Mouse (Mus musculus) hindlimb bud, embryonic 11.5 days (tissue): ENCODE data around the gene Sp140.
"Not testable (repeated sequence)": the region's sequence is repeated elsewhere in the genome, so short reads cannot be mapped to it uniquely, and the experiment has no call there.

Experiments used
- DNase-seq: peaks from one replicate; pipeline ENCODE4 v3.0.0-alpha.2; 2012; ENCODE audit warnings: low read depth, low spot score; ENCODE audit errors: extremely low spot score

Sp140 gene

DNA sequence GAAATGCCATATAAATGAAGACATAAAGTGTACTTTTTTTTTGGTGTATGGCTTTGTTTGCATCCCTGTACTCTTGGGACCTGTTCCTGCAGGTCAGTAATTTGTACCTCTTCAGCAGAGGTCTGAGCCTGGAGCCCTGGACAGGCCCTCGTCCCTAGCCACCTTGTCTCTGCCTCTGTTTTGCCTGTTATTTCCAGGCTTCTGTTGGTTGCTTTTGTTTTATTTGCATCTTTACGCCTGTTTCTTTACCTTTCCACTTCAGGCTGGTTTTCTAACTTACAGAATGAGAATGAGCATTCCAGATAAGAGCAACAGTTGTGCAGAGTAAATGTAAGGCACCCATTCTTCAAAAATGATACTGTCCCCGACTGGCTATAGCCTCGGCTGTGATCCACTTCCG is at the start of gene Sp140:
Gene Sp140 (plus strand): TSS at position 301 of the 400 bp plus-strand sequence.
- DNase-seq: not testable (repeated sequence)

- DNase-seq: not testable (repeated sequence)
Measured at GRCm38 (mm10) chr1:85555261-85555660, 44.9 kb upstream of the Sp140 start.

DNA sequence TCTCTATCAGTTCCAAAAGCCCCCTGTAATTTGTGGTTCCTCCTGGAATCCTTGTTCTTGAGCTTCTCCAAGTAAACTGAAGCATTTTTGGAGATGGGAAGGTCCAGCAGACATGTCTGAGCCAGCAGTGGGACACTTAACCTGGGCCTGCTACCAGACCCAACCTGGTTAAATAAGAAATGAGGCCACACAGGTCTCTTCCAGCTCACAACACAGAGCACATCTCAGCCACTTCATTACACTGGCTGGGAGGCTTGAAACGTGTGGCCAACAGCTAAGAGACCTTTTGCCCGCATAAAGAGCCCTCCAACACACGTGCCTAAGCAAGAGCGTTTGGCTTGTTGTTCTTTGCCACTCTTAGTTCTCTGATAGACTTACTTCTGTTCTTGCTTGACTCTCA is 26.6 kb upstream of the Sp140 start:
- DNase-seq: not testable (repeated sequence)

GRCm38 (mm10) chr1:85575376-85575775 is 24.8 kb upstream of the Sp140 start, which contains the start of gene G530012D18Rik:
G530012D18Rik (plus strand) TSS chr1:85575676.
- not testable (repeated sequence) for DNase-seq

DNA sequence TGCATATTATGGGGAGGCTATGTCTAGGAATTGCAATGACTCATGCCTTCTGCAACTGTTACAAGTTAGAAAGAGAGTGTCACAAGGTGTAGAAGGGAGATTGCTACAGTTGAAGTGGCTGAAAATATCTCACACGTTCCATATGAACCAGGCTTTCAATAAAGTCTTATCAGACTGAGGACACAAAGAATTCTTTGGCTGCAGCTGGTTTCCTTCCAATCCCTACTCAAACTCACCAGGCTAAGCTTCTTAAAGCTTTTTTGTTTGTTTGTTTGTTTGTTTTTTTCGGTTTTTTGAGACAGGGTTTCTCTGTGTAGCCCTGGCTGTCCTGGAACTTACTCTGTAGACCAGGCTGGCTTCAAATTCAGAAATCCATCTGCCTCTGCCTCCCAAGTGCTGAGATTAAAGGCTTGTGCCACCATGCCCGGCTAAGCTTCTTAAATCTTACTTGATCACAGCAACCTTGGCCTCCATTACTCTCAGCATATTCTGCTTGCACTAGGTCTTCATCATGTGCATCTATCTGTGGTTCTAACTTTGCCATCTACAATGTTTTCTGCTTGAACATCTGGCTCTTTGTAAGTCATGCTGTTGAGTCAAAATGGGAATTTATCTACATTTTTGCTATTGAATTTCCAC is 21.7 kb upstream of the Sp140 start:
- DNase-seq: not testable (repeated sequence)

- DNase-seq: not testable (repeated sequence)
Measured at GRCm38 (mm10) chr1:85579199-85580147, 20.7 kb upstream of the Sp140 start.

GRCm38 (mm10) chr1:85580148-85580534 is 20.0 kb upstream of the Sp140 start:
- DNase-seq: not testable (repeated sequence)

DNA sequence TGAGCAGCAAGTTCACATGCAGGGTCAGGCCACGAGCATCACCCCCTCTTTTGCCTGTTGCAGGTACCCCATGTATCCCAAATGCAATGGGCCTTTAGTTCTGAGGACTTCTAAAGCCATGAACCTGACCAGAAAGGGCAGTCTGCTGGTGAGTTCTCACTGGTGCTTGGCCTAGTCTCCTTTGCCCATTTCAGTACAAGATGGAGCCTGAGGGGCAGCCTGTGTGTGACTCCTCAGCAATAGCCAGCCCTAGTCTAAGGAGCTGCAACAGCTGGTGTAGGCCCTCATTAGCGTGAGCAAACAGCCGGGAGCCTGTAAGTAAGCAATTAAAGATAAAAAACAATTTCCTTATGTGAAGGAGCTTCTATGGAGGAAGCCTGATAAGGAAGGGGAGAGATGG is 19.6 kb upstream of the Sp140 start:
- not testable (repeated sequence) for DNase-seq

GRCm38 (mm10) chr1:85581518-85581917 is 18.7 kb upstream of the Sp140 start:
- DNase-seq: not testable (repeated sequence)

DNA sequence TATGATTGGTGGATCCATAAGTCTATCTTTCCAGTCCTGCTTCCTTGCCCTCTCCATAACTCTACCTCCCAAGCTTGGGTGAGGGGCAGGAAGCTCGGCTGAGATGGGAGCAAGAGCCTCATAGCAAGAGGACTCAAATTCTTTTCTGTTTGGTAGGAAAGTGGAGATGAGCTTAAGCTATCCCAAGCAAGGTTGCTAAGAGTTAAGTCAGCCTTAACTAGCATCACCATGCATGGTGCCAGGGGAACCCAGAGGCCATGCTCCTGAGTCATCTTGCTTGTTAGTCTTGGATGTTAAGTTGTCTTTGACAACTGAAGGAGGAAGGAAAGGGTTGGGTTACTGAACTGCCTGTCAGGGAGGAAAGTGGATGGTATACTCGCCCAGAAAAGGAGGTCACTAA is 11.5 kb upstream of the Sp140 start:
- not testable (repeated sequence) for DNase-seq

DNA sequence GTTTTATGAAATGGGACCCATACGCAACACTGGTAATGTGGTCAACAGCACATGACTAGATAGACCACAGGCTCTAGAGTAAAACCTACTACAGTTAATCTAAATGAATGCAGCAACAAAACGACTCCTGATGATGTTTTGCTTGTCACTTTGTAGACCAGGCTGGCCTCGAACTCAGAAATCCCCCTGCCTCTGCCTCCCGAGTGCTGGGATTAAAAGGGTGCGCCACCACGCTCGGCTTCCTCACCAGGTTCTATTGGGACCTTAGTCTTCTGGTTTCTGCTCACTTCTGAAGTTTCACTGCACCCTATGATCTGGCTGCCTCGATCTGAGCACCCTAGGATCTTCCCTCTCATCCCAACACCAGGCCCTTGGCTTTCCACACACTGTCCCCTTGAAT is 7.7 kb upstream of the Sp140 start:
- not testable (repeated sequence) for DNase-seq

DNA sequence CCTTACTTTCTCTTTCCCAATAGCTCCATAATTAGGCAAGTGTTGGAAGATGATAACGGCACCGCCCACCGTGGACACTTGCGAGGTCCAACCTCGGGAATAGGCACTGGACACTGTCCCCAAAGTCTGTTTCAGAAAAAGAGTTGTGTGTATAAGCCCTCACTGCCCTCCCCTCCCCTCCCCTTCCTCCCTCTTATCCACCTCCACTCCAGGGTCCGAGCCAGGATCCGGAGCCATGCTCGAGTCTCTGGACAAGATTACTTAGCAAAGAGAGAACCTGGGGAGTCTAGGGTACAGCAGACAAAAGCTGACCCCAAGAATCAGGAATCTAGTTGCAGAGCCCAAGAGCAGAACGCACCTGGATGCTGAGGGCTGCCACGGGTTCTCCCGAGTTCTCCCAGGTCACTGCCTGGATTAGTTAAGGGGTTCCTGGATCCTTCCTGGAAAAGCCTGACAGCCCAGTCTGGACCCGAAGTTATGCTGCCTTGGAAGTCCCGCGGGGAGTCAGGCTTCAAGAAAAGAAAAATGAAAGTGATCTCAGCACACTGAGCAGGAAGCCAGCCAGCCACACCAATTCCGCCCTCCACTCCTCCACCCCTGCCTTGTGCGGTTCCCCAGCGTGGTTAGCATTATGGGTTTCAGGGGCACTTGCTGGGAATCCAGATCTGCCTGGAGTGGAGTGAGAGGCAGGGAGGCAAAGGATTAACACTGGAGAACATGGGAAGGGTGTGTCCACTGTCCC is 1.7 kb upstream of the Sp140 start, which contains the start of gene Sp110:
Gene Sp110 (minus strand): TSS at position 547 of the 742 bp plus-strand sequence.
- not testable (repeated sequence) for DNase-seq

DNA sequence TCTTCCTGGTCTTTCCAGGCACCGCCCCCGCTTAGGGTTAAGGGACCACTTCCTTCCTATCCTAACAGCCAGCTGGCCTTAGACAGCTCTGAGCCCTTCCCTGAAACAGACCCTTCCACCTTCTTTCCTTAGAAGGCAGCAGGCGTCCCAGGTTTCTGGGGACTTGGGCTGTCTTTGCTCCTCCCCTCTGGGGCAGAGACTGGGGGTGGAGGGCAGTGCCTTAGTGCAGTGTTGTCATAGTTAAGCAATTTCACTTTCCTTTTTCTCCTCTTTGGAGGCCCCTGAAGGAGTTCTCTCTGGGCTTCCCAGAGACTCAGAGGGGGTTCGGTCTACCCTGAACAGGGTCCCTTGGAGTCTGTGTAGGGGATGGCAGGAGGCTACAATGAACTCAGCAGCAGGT is 616 bp downstream of the Sp140 start:
- DNase-seq: not testable (repeated sequence)

DNA sequence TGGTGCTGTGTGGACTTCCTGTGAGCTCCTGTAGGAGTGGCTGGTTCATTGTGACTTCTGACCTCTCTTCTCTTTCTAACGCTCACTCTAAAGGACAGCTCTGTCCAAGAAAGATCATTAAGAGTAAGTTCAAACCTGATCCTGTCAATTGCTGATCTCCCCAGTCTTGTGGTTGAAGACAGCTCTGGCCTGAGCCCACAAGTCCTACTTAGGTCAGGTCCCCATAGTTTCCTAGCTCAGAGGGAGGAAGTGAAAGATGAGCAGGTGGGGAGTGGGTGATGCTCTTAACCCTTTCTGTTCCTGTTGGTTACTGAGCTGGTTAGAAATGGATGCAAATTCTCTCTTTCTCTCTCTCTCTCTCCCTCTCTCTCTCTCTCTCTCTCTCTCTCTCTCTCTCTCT is 4.2 kb downstream of the Sp140 start:
- not testable (repeated sequence) for DNase-seq

DNA sequence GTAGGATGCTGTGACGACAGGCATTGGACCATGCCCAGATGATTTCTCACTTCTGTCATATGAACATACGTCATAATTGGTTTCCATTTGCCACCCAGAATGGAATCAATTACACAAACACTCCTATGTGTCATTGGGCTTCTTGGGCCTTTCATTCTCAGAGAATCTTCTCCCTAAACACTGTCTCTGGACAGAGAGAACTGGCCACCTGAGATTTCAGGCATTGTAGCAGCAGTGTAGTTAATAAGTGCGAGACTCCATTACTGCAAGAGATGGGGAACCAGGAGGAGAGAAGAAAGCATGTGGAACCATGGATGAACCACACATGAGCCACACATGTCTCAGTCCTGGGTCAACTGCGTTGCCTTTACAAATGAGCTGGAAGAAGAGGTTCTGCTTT is 8.2 kb downstream of the Sp140 start:
- not testable (repeated sequence) for DNase-seq

GRCm38 (mm10) chr1:85610581-85610980 is 10.4 kb downstream of the Sp140 start:
- DNase-seq: not testable (repeated sequence)

- DNase-seq: not testable (repeated sequence)
Measured at GRCm38 (mm10) chr1:85615096-85615495, 14.9 kb downstream of the Sp140 start.

DNA sequence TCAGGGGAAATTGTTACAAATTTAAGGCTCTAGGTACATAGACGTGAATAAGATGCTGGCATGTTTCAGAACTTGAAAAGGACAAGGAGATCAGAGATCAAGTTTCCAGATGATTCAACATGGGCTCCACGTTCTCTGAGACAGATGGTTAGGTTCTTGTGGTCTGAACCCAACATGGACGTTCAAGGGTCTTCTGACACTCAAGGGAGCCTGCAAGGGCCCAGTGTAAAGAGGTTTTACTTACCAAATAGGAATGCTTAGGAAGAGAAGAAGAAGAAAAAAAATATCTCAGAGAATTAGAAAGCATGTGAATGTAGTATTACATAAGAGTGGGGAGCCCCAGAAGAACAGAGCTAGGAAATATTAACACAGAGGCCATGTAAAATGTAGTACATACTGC is 15.6 kb downstream of the Sp140 start:
- DNase-seq: not testable (repeated sequence)

- DNase-seq: not testable (repeated sequence)
Measured at GRCm38 (mm10) chr1:85617161-85617560, 17.0 kb downstream of the Sp140 start.

GRCm38 (mm10) chr1:85618689-85619088 is 18.5 kb downstream of the Sp140 start:
- not testable (repeated sequence) for DNase-seq

DNA sequence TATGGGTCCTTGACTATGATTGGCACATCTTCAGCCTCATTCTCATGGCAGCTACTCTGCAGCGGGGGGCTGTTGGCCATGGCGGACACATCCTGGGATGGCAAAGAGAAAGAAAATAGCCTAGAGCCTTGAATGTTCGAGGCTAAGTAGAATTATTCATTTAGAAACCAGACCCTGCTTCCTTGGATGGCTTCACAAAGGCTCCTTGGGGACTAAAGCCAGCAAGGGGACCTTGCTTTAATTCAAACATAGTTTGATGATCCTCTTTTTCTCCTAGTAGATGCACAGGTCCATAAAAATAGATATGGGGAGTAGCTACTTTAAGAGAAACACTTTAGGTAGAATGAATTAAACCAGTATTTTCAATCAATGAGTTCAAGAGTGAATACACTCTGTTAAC is 36.8 kb downstream of the Sp140 start:
- not testable (repeated sequence) for DNase-seq
